Mouse (Mus musculus): ENCODE results near the gene Scrn2. TPM values are rescaled to one million over a fixed set of nuclear protein-coding genes. Genes with fewer than 3 reads are reported as not detected.

Gene Scrn2
- polyA plus RNA-seq, 1 experiment from 2014 or later: 41.6 TPM

DNA sequence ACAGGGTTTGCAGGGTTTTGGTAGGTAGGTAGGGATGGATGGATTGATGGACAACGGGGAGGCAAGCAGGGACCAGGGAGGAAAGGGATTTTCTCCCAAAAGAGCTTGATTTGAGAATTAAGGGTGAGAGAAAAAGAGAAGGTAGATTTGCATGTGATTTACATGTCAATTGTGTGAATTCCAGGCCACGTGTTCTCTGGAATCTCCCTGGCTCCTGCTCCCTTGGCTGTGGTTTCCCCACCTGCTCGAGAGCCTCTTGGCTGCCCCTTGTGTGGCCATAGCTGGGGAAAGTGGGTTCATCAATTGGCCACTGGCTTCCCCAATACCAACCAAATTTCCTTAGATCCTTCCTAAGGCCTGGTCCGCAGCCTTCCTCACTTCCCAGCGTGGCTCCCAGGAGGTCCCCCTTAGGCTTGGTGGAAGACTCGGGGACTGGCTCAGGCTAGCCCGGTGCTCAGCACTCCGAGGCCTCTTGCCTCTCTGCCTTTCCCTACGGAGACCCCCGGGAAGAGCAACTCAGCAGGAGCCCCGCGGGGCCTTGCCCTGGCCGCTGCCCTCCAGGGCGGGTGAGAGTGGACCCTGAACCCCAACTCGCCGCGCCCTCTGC, 32.9 kb upstream of the Scrn2 start:
- DNase-seq (ENCODE audit: low spot score) (no peak), ATAC-seq (replicated peaks; ENCODE audit: low FRiP score, low read depth) (no peak)
- no peak for TF ChIP-seq CTCF (IDR thresholded peaks at IDR 0.05; ENCODE audit: low read depth)
- Histone ChIP-seq H3K27ac (0 out of 2 replicates have a peak overlapping the region, but pooled peaks have one; percentile 25), H3K36me3 (ENCODE audit: insufficient read depth, low read length) (no peaks in the 10 kb centered on the region), H3K27me3 (ENCODE audit: insufficient read depth, low read length) (no peaks in the 10 kb centered on the region; the same call in 1 of the 2 replicates), H3K4me1 (replicated peaks; ENCODE audit: insufficient read depth, low read length) (peaks cover 17% of the 10 kb centered on the region), H3K9me3 (replicated peaks; ENCODE audit: low read length) (no peaks in the 10 kb centered on the region), H3K4me2 (ENCODE audit: low read length) (peak overlapping the region; percentile 51), H3K4me3 (replicated peaks; ENCODE audit: low read depth, low read length) (peak overlapping the region; percentile 20), H3K9ac (ENCODE audit: low read depth, low read length) (peak overlapping the region; percentile 62)
- WGBS: 22% methylated on average over 17 of the region's 17 CpGs

DNA sequence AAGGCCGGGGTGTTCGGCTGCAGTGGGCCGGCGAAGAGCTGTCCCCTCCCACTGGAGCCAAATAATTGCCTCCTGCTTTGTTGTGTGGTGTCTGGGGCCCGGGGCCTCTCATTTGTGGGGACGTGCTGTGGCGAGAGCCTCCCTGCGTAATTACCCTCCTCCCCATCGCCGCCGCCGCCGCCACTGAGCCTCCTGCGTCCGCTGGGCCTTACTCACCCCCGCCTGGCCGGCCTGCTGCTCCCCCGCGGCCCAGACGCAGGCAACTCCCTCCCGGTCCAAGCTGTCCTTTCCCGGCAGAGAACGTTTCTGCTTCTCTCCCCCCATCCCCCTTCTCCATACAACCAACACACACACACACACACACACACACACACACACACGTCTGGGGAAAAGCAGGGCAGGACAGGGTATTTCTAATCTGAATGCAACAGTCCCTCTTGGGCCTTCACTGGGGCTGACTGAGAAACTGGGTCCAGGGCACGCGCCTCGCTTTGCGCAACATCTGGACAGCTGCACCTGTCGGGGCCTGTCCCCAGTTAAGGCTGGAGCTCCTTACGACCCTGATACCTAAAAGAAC, 32.3 kb upstream of the Scrn2 start:
- Histone ChIP-seq H3K4me3 (replicated peaks; ENCODE audit: low read depth, low read length) (peak overlapping the region; percentile 20), H3K27me3 (ENCODE audit: insufficient read depth, low read length) (no peaks in the 10 kb centered on the region; the same call in 1 of the 2 replicates), H3K4me1 (replicated peaks; ENCODE audit: insufficient read depth, low read length) (peaks cover 17% of the 10 kb centered on the region), H3K4me2 (ENCODE audit: low read length) (peak overlapping the region; percentile 51), H3K27ac (0 out of 2 replicates have a peak overlapping the region, but pooled peaks have one; percentile 25), H3K9me3 (replicated peaks; ENCODE audit: low read length) (no peaks in the 10 kb centered on the region), H3K36me3 (ENCODE audit: insufficient read depth, low read length) (no peaks in the 10 kb centered on the region), H3K9ac (ENCODE audit: low read depth, low read length) (peak overlapping the region; percentile 62)
- ATAC-seq (replicated peaks; ENCODE audit: low FRiP score, low read depth): no peak
- peak; percentile 60 for DNase-seq (ENCODE audit: low spot score)
- no peak for TF ChIP-seq CTCF (IDR thresholded peaks at IDR 0.05; ENCODE audit: low read depth)
- 13% methylated on average over 30 of the region's 30 CpGs for WGBS

- no peak for DNase-seq (ENCODE audit: low spot score)
- H3K4me1 ChIP-seq (replicated peaks; ENCODE audit: insufficient read depth, low read length): no peaks in the 10 kb centered on the region
- no peak for TF ChIP-seq CTCF (IDR thresholded peaks at IDR 0.05; ENCODE audit: low read depth)
- ATAC-seq (replicated peaks; ENCODE audit: low FRiP score, low read depth): no peak
- H3K27ac ChIP-seq: no peak overlapping the region
- H3K4me3 ChIP-seq (replicated peaks; ENCODE audit: low read depth, low read length): no peak overlapping the region
- no peaks in the 10 kb centered on the region for H3K27me3 ChIP-seq (ENCODE audit: insufficient read depth, low read length)
- H3K9ac ChIP-seq (ENCODE audit: low read depth, low read length): no peak overlapping the region
- WGBS: 35% methylated on average over 5 of the region's 5 CpGs
- no peaks in the 10 kb centered on the region for H3K9me3 ChIP-seq (replicated peaks; ENCODE audit: low read length)
- no peak overlapping the region for H3K4me2 ChIP-seq (ENCODE audit: low read length)
- H3K36me3 ChIP-seq (ENCODE audit: insufficient read depth, low read length): no peaks in the 10 kb centered on the region
Observed at GRCm38 (mm10) chr11:97003170-97003569, 26.6 kb upstream of the Scrn2 start.

GRCm38 (mm10) chr11:97007093-97007794, 22.5 kb upstream of the Scrn2 start:
- WGBS: 52% methylated on average over 9 of the region's 9 CpGs
- DNase-seq (ENCODE audit: low spot score): no peak
- no peak overlapping the region for H3K27ac ChIP-seq
- TF ChIP-seq CTCF (IDR thresholded peaks at IDR 0.05; ENCODE audit: low read depth): no peak
- ATAC-seq (replicated peaks; ENCODE audit: low FRiP score, low read depth): no peak
- H3K9me3 ChIP-seq (replicated peaks; ENCODE audit: low read length): no peaks in the 10 kb centered on the region
- no peak overlapping the region for H3K4me2 ChIP-seq (ENCODE audit: low read length)
- H3K4me1 ChIP-seq (replicated peaks; ENCODE audit: insufficient read depth, low read length): no peaks in the 10 kb centered on the region
- no peaks in the 10 kb centered on the region for H3K27me3 ChIP-seq (ENCODE audit: insufficient read depth, low read length)
- no peak overlapping the region for H3K9ac ChIP-seq (ENCODE audit: low read depth, low read length)
- no peak overlapping the region for H3K4me3 ChIP-seq (replicated peaks; ENCODE audit: low read depth, low read length)
- no peaks in the 10 kb centered on the region for H3K36me3 ChIP-seq (ENCODE audit: insufficient read depth, low read length)

- DNase-seq (ENCODE audit: low spot score): no peak
- no peak for TF ChIP-seq CTCF (IDR thresholded peaks at IDR 0.05; ENCODE audit: low read depth)
- Histone ChIP-seq H3K27ac (no peak overlapping the region), H3K4me1 (replicated peaks; ENCODE audit: insufficient read depth, low read length) (no peaks in the 10 kb centered on the region), H3K9ac (ENCODE audit: low read depth, low read length) (no peak overlapping the region), H3K4me3 (replicated peaks; ENCODE audit: low read depth, low read length) (no peak overlapping the region), H3K36me3 (ENCODE audit: insufficient read depth, low read length) (no peaks in the 10 kb centered on the region), H3K4me2 (ENCODE audit: low read length) (no peak overlapping the region), H3K9me3 (replicated peaks; ENCODE audit: low read length) (no peaks in the 10 kb centered on the region), H3K27me3 (ENCODE audit: insufficient read depth, low read length) (no peaks in the 10 kb centered on the region)
- ATAC-seq (replicated peaks; ENCODE audit: low FRiP score, low read depth): no peak
- 63% methylated on average over 8 of the region's 8 CpGs for WGBS
Observed at GRCm38 (mm10) chr11:97009198-97009790, 20.4 kb upstream of the Scrn2 start.

GRCm38 (mm10) chr11:97013121-97013670, 16.5 kb upstream of the Scrn2 start, which contains the start of gene Sp6:
Sp6 (plus strand) TSS chr11:97013394.
- H3K27ac ChIP-seq: no peak within 1 kb of the TSS
- ATAC-seq (replicated peaks; ENCODE audit: low FRiP score, low read depth): no peak
- WGBS: 19% methylated on average over 8 of the region's 8 CpGs
- H3K9me3 ChIP-seq (replicated peaks; ENCODE audit: low read length): no peaks in the 10 kb centered on the region
- no peak for DNase-seq (ENCODE audit: low spot score)
- no peak within 1 kb of the TSS for H3K9ac ChIP-seq (ENCODE audit: low read depth, low read length)
- no peak for TF ChIP-seq CTCF (IDR thresholded peaks at IDR 0.05; ENCODE audit: low read depth)
- H3K4me3 ChIP-seq (replicated peaks; ENCODE audit: low read depth, low read length): no peak within 1 kb of the TSS
- peaks cover 21% of the 10 kb centered on the region for H3K27me3 ChIP-seq (ENCODE audit: insufficient read depth, low read length)
- H3K4me2 ChIP-seq (ENCODE audit: low read length): no peak within 1 kb of the TSS
- peaks cover 3% of the 10 kb centered on the region for H3K4me1 ChIP-seq (replicated peaks; ENCODE audit: insufficient read depth, low read length)
- no peaks in the 10 kb centered on the region for H3K36me3 ChIP-seq (ENCODE audit: insufficient read depth, low read length)
